Mouse (Mus musculus): ENCODE data around the gene Casc3. TPM values are rescaled to one million over a fixed set of nuclear protein-coding genes. Genes with fewer than 3 reads are reported as not detected.

Gene Casc3
- polyA plus RNA-seq (2015; fragmentation: Nextera tagmentation; extraction: Ambion mirVana), result 6.7 and 7.0 TPM in 2 replicates

DNA sequence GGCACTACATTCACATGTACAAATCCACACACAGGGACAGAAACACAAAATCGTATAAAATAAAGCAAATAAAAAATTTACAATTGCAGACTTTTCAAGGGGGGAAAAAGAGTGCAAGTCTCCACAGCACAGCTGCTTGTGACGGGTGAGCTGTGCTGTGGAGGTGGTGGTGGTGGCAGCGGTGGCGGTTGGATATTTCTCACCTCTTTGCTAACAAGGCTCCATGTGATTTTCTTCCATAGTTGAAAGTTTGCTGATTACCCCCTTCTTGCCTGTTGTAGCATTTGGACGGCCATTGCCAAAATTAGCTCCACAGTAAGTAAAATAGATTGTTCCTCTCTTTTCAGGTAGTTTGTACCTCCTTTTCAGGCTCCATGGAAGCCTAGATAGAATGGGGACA, at the start of gene Casc3:
Gene Casc3, plus strand, starts transcription at position 301 of the 400 bp plus-strand sequence.
- no peak for DNase-seq
- no peak for TF ChIP-seq CTCF (IDR thresholded peaks at IDR 0.05; ENCODE audit: low read depth)
- no peak for TF ChIP-seq EP300 (IDR thresholded peaks at IDR 0.05; ENCODE audit: low read depth)
- H3K4me2 ChIP-seq (ENCODE audit: low read depth, low read length), result no peak within 1 kb of the TSS
- no peaks in the 10 kb centered on the region for H3K27me3 ChIP-seq (ENCODE audit: insufficient read depth, low read length)
- 0 out of 2 replicates have a peak within 1 kb of the TSS, but pooled peaks have one; percentile 45 for H3K27ac ChIP-seq (ENCODE audit: low read depth)
- no peaks in the 10 kb centered on the region for H3K9me3 ChIP-seq (ENCODE audit: low read length)
- no peak within 1 kb of the TSS for H3K9ac ChIP-seq (replicated peaks)
- no peak for ATAC-seq
- WGBS (ENCODE audit: insufficient replicate concordance), result 85% methylated on average over 5 of the region's 5 CpGs
- no peak within 1 kb of the TSS for H3K4me3 ChIP-seq (ENCODE audit: low read depth, low read length)
- H3K4me1 ChIP-seq (ENCODE audit: insufficient read depth), result peaks cover 8% of the 10 kb centered on the region
- H3K36me3 ChIP-seq (replicated peaks; ENCODE audit: insufficient read depth, low read length), result peaks cover 59% of the 10 kb centered on the region

DNA sequence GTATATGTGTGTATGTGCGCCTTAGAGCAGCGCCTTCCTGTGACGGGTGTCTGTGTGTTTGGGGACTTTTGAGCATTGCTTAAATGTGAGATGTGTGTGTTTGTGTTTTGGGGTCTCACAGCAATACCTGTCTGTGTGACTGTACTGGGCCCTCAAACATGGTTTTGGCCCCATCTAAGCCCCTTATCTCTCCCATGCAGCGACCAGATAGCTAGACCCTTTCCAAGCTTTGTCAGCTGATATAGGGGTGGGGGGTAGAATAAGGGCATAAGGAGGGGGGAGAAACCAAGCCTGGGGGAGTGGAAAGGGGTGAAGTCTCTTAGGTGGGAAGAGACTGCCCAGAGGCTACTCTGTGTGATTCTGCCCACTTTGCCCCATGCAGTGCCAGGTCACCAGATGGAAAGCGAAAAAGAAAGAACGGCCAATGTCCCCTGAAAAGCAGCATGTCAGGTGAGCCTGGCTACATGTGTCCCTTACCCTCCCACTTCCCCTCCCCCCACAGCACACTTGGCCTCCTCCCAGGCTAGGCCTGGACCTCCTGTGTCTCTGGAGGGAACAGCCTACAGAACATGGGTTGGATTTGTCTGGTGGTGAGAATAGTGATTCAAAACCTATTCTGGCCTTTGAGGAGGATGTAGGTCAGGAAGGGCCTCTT, 48.9 kb upstream of the Casc3 start:
- Histone ChIP-seq H3K4me1 (ENCODE audit: insufficient read depth) (peaks cover 54% of the 10 kb centered on the region), H3K4me2 (ENCODE audit: low read depth, low read length) (peak overlapping the region; percentile 8; the same call in 1 of the 2 replicates), H3K36me3 (replicated peaks; ENCODE audit: insufficient read depth, low read length) (0 out of 2 replicates have a peak, but pooled peaks cover 6% of the 10 kb centered on the region), H3K9me3 (ENCODE audit: low read length) (no peaks in the 10 kb centered on the region), H3K27me3 (ENCODE audit: insufficient read depth, low read length) (no peaks in the 10 kb centered on the region), H3K4me3 (ENCODE audit: low read depth, low read length) (no peak overlapping the region), H3K27ac (ENCODE audit: low read depth) (no peak overlapping the region), H3K9ac (replicated peaks) (no peak overlapping the region)
- TF ChIP-seq CTCF (IDR thresholded peaks at IDR 0.05; ENCODE audit: low read depth) (no peak), EP300 (IDR thresholded peaks at IDR 0.05; ENCODE audit: low read depth) (0 out of 2 replicates have a peak, but pooled peaks have one; percentile 15)
- no peak for ATAC-seq
- WGBS (ENCODE audit: insufficient replicate concordance), result 78% methylated on average over 6 of the region's 6 CpGs
- DNase-seq, result peak; percentile 49

DNA sequence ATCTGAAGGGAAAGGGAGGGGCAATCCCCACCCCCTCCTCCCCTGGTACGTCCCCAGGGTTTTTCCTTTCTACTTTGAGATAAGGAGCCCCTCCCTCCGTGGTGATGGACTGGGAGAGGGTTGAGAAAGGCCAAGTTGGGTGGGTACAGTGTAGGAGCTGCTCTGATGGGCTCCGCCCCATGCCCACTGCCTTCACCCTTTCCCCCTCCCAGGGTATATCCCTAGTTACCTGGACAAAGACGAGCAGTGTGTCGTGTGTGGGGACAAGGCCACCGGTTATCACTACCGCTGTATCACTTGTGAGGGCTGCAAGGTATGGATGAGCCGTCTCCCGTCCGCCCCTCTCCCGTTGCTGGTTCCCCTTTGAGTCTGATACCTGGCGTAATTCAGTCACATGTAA, 48.0 kb upstream of the Casc3 start:
- no peak for ATAC-seq
- no peak overlapping the region for H3K4me2 ChIP-seq (ENCODE audit: low read depth, low read length)
- WGBS (ENCODE audit: insufficient replicate concordance), result 80% methylated on average over 12 of the region's 12 CpGs

GRCm38 (mm10) chr11:98761939-98762338, 42.8 kb upstream of the Casc3 start:
- Histone ChIP-seq H3K36me3 (replicated peaks; ENCODE audit: insufficient read depth, low read length) (peaks cover 17% of the 10 kb centered on the region), H3K4me1 (ENCODE audit: insufficient read depth) (peaks cover 13% of the 10 kb centered on the region), H3K4me2 (ENCODE audit: low read depth, low read length) (no peak overlapping the region), H3K27ac (ENCODE audit: low read depth) (no peak overlapping the region), H3K9me3 (ENCODE audit: low read length) (no peaks in the 10 kb centered on the region), H3K27me3 (ENCODE audit: insufficient read depth, low read length) (no peaks in the 10 kb centered on the region), H3K4me3 (ENCODE audit: low read depth, low read length) (no peak overlapping the region), H3K9ac (replicated peaks) (no peak overlapping the region)
- DNase-seq, result no peak
- 92% methylated on average over 4 of the region's 4 CpGs for WGBS (ENCODE audit: insufficient replicate concordance)
- ATAC-seq, result no peak
- TF ChIP-seq CTCF (IDR thresholded peaks at IDR 0.05; ENCODE audit: low read depth), result no peak
- no peak for TF ChIP-seq EP300 (IDR thresholded peaks at IDR 0.05; ENCODE audit: low read depth)

More for the DNA sequence above, 48.0 kb upstream of the Casc3 start:
- no peak for TF ChIP-seq CTCF (IDR thresholded peaks at IDR 0.05; ENCODE audit: low read depth)
- no peak for TF ChIP-seq EP300 (IDR thresholded peaks at IDR 0.05; ENCODE audit: low read depth)
- Histone ChIP-seq H3K9ac (replicated peaks) (no peak overlapping the region), H3K36me3 (replicated peaks; ENCODE audit: insufficient read depth, low read length) (0 out of 2 replicates have a peak, but pooled peaks cover 7% of the 10 kb centered on the region), H3K4me1 (ENCODE audit: insufficient read depth) (peaks cover 46% of the 10 kb centered on the region), H3K27me3 (ENCODE audit: insufficient read depth, low read length) (no peaks in the 10 kb centered on the region), H3K4me3 (ENCODE audit: low read depth, low read length) (no peak overlapping the region), H3K9me3 (ENCODE audit: low read length) (no peaks in the 10 kb centered on the region), H3K27ac (ENCODE audit: low read depth) (no peak overlapping the region)
- DNase-seq, result no peak

GRCm38 (mm10) chr11:98762756-98763501, 41.8 kb upstream of the Casc3 start:
- 65% methylated on average over 17 of the region's 17 CpGs for WGBS (ENCODE audit: insufficient replicate concordance)
- no peaks in the 10 kb centered on the region for H3K27me3 ChIP-seq (ENCODE audit: insufficient read depth, low read length)
- no peak overlapping the region for H3K4me2 ChIP-seq (ENCODE audit: low read depth, low read length)
- H3K9ac ChIP-seq (replicated peaks), result no peak overlapping the region
- ATAC-seq, result peak; percentile 26
- TF ChIP-seq EP300 (IDR thresholded peaks at IDR 0.05; ENCODE audit: low read depth) (no peak), CTCF (IDR thresholded peaks at IDR 0.05; ENCODE audit: low read depth) (peak; percentile 60)
- H3K4me1 ChIP-seq (ENCODE audit: insufficient read depth), result peaks cover 20% of the 10 kb centered on the region
- DNase-seq, result peak; percentile 41
- no peak overlapping the region for H3K4me3 ChIP-seq (ENCODE audit: low read depth, low read length)
- H3K9me3 ChIP-seq (ENCODE audit: low read length), result no peaks in the 10 kb centered on the region
- H3K27ac ChIP-seq (ENCODE audit: low read depth), result no peak overlapping the region
- H3K36me3 ChIP-seq (replicated peaks; ENCODE audit: insufficient read depth, low read length), result peaks cover 15% of the 10 kb centered on the region

GRCm38 (mm10) chr11:98763502-98763861, 41.2 kb upstream of the Casc3 start:
- no peak overlapping the region for H3K27ac ChIP-seq (ENCODE audit: low read depth)
- DNase-seq (no peak), ATAC-seq (no peak)
- TF ChIP-seq EP300 (IDR thresholded peaks at IDR 0.05; ENCODE audit: low read depth) (no peak), CTCF (IDR thresholded peaks at IDR 0.05; ENCODE audit: low read depth) (no peak)
- H3K9ac ChIP-seq (replicated peaks), result no peak overlapping the region
- H3K9me3 ChIP-seq (ENCODE audit: low read length), result no peaks in the 10 kb centered on the region
- H3K27me3 ChIP-seq (ENCODE audit: insufficient read depth, low read length), result no peaks in the 10 kb centered on the region
- peaks cover 26% of the 10 kb centered on the region for H3K4me1 ChIP-seq (ENCODE audit: insufficient read depth)
- peaks cover 15% of the 10 kb centered on the region for H3K36me3 ChIP-seq (replicated peaks; ENCODE audit: insufficient read depth, low read length)
- no peak overlapping the region for H3K4me2 ChIP-seq (ENCODE audit: low read depth, low read length)
- WGBS (ENCODE audit: insufficient replicate concordance), result 85% methylated on average over 8 of the region's 8 CpGs
- H3K4me3 ChIP-seq (ENCODE audit: low read depth, low read length), result no peak overlapping the region

Data from liver, postnatal 0 days (tissue).